Mouse (Mus musculus): ENCODE data around the gene Relt. TPM values are rescaled to one million over a fixed set of nuclear protein-coding genes. Genes with fewer than 3 reads are reported as not detected.
A peak's percentile ranks its signal among the peaks of the same experiment; 100 is the strongest.

Gene Relt
- polyA plus RNA-seq, 1 experiment from 2014 or later, result 2.4 TPM

GRCm38 (mm10) chr7:100893249-100894056 is 30.2 kb upstream of the Relt start:
- WGBS (ENCODE audit: missing documents), result 95% methylated on average over 16 of the region's 20 CpGs
- no peaks in the 10 kb centered on the region for H3K36me3 ChIP-seq (ENCODE audit: inconsistent target)
- no peaks in the 10 kb centered on the region for H3K79me2 ChIP-seq (ENCODE audit: inconsistent target)
- H3K4me3 ChIP-seq (ENCODE audit: inconsistent target), result no peak overlapping the region
- no peak overlapping the region for H3K27ac ChIP-seq

- Histone ChIP-seq H3K4me3 (ENCODE audit: inconsistent target) (no peak overlapping the region), H3K79me2 (ENCODE audit: inconsistent target) (no peaks in the 10 kb centered on the region), H3K27ac (no peak overlapping the region), H3K36me3 (ENCODE audit: inconsistent target) (no peaks in the 10 kb centered on the region)
- 32% methylated on average over 3 of the region's 3 CpGs for WGBS (ENCODE audit: missing documents)
Observed at GRCm38 (mm10) chr7:100886535-100886934, 23.3 kb upstream of the Relt start.

- H3K4me3 ChIP-seq (ENCODE audit: inconsistent target), result no peak overlapping the region
- WGBS (ENCODE audit: missing documents), result 93% methylated on average over 4 of the region's 4 CpGs
- H3K36me3 ChIP-seq (ENCODE audit: inconsistent target), result no peaks in the 10 kb centered on the region
- no peak overlapping the region for H3K27ac ChIP-seq
- no peaks in the 10 kb centered on the region for H3K79me2 ChIP-seq (ENCODE audit: inconsistent target)
Observed at GRCm38 (mm10) chr7:100884460-100884859, 21.2 kb upstream of the Relt start.

GRCm38 (mm10) chr7:100881950-100882349 is 18.7 kb upstream of the Relt start:
- Histone ChIP-seq H3K79me2 (ENCODE audit: inconsistent target) (no peaks in the 10 kb centered on the region), H3K36me3 (ENCODE audit: inconsistent target) (no peaks in the 10 kb centered on the region), H3K4me3 (ENCODE audit: inconsistent target) (no peak overlapping the region), H3K27ac (no peak overlapping the region)
- WGBS (ENCODE audit: missing documents), result 88% methylated on average over 4 of the region's 4 CpGs

GRCm38 (mm10) chr7:100881531-100881930 is 18.3 kb upstream of the Relt start:
- Histone ChIP-seq H3K4me3 (ENCODE audit: inconsistent target) (no peak overlapping the region), H3K79me2 (ENCODE audit: inconsistent target) (no peaks in the 10 kb centered on the region), H3K27ac (no peak overlapping the region), H3K36me3 (ENCODE audit: inconsistent target) (no peaks in the 10 kb centered on the region)
- WGBS (ENCODE audit: missing documents), result 90% methylated on average over 9 of the region's 9 CpGs

- Histone ChIP-seq H3K27ac (no peak overlapping the region), H3K79me2 (ENCODE audit: inconsistent target) (no peaks in the 10 kb centered on the region), H3K36me3 (ENCODE audit: inconsistent target) (no peaks in the 10 kb centered on the region), H3K4me3 (ENCODE audit: inconsistent target) (no peak overlapping the region)
- WGBS (ENCODE audit: missing documents), result 42% methylated on average over 19 of the region's 20 CpGs
Observed at GRCm38 (mm10) chr7:100879595-100879994, 16.3 kb upstream of the Relt start.

- 91% methylated on average over 9 of the region's 9 CpGs for WGBS (ENCODE audit: missing documents)
- H3K27ac ChIP-seq, result no peak overlapping the region
- no peaks in the 10 kb centered on the region for H3K79me2 ChIP-seq (ENCODE audit: inconsistent target)
- H3K4me3 ChIP-seq (ENCODE audit: inconsistent target), result no peak overlapping the region
- H3K36me3 ChIP-seq (ENCODE audit: inconsistent target), result no peaks in the 10 kb centered on the region
Observed at GRCm38 (mm10) chr7:100876771-100877170, 13.5 kb upstream of the Relt start.

- H3K79me2 ChIP-seq (ENCODE audit: inconsistent target), result no peaks in the 10 kb centered on the region
- peak overlapping the region; percentile 31; the same call in 1 of the 2 replicates for H3K27ac ChIP-seq
- 92% methylated on average over 13 of the region's 13 CpGs for WGBS (ENCODE audit: missing documents)
- no peaks in the 10 kb centered on the region for H3K36me3 ChIP-seq (ENCODE audit: inconsistent target)
- no peak overlapping the region for H3K4me3 ChIP-seq (ENCODE audit: inconsistent target)
Observed at GRCm38 (mm10) chr7:100876293-100876692, 13.0 kb upstream of the Relt start.

- no peaks in the 10 kb centered on the region for H3K36me3 ChIP-seq (ENCODE audit: inconsistent target)
- peak overlapping the region; percentile 31; the same call in 1 of the 2 replicates for H3K27ac ChIP-seq
- H3K4me3 ChIP-seq (ENCODE audit: inconsistent target), result no peak overlapping the region
- WGBS (ENCODE audit: missing documents), result 0% methylated on average over 1 of the region's 1 CpGs
- no peaks in the 10 kb centered on the region for H3K79me2 ChIP-seq (ENCODE audit: inconsistent target)
Observed at GRCm38 (mm10) chr7:100875822-100876221, 12.6 kb upstream of the Relt start.

- Histone ChIP-seq H3K36me3 (ENCODE audit: inconsistent target) (no peaks in the 10 kb centered on the region), H3K4me3 (ENCODE audit: inconsistent target) (no peak overlapping the region), H3K27ac (no peak overlapping the region), H3K79me2 (ENCODE audit: inconsistent target) (no peaks in the 10 kb centered on the region)
- 89% methylated on average over 11 of the region's 13 CpGs for WGBS (ENCODE audit: missing documents)
Observed at GRCm38 (mm10) chr7:100873197-100873596, 10.0 kb upstream of the Relt start.

GRCm38 (mm10) chr7:100871892-100872291 is 8.6 kb upstream of the Relt start:
- WGBS (ENCODE audit: missing documents), result 84% methylated on average over 5 of the region's 5 CpGs
- no peak overlapping the region for H3K4me3 ChIP-seq (ENCODE audit: inconsistent target)
- H3K36me3 ChIP-seq (ENCODE audit: inconsistent target), result no peaks in the 10 kb centered on the region
- no peak overlapping the region for H3K27ac ChIP-seq
- no peaks in the 10 kb centered on the region for H3K79me2 ChIP-seq (ENCODE audit: inconsistent target)

- H3K79me2 ChIP-seq (ENCODE audit: inconsistent target), result no peaks in the 10 kb centered on the region
- 77% methylated on average over 4 of the region's 4 CpGs for WGBS (ENCODE audit: missing documents)
- H3K36me3 ChIP-seq (ENCODE audit: inconsistent target), result no peaks in the 10 kb centered on the region
- no peak overlapping the region for H3K27ac ChIP-seq
- no peak overlapping the region for H3K4me3 ChIP-seq (ENCODE audit: inconsistent target)
Observed at GRCm38 (mm10) chr7:100871355-100871754, 8.1 kb upstream of the Relt start.

GRCm38 (mm10) chr7:100869877-100870629 is 6.8 kb upstream of the Relt start:
- no peak overlapping the region for H3K4me3 ChIP-seq (ENCODE audit: inconsistent target)
- no peaks in the 10 kb centered on the region for H3K79me2 ChIP-seq (ENCODE audit: inconsistent target)
- no peak overlapping the region for H3K27ac ChIP-seq
- WGBS (ENCODE audit: missing documents), result 84% methylated on average over 8 of the region's 8 CpGs
- no peaks in the 10 kb centered on the region for H3K36me3 ChIP-seq (ENCODE audit: inconsistent target)

GRCm38 (mm10) chr7:100868551-100868950 is 5.3 kb upstream of the Relt start:
- no peaks in the 10 kb centered on the region for H3K36me3 ChIP-seq (ENCODE audit: inconsistent target)
- H3K4me3 ChIP-seq (ENCODE audit: inconsistent target), result no peak overlapping the region
- peak overlapping the region; percentile 85 for H3K27ac ChIP-seq
- H3K79me2 ChIP-seq (ENCODE audit: inconsistent target), result no peaks in the 10 kb centered on the region
- 3% methylated on average over 4 of the region's 4 CpGs for whole genome bisulfite sequencing (ENCODE audit: missing documents)

GRCm38 (mm10) chr7:100867561-100867960 is 4.3 kb upstream of the Relt start:
- Histone ChIP-seq H3K27ac (peak overlapping the region; percentile 85; the same call in 1 of the 2 replicates), H3K4me3 (ENCODE audit: inconsistent target) (no peak overlapping the region), H3K36me3 (ENCODE audit: inconsistent target) (no peaks in the 10 kb centered on the region), H3K79me2 (ENCODE audit: inconsistent target) (no peaks in the 10 kb centered on the region)
- WGBS (ENCODE audit: missing documents), result 76% methylated on average over 2 of the region's 2 CpGs

Data from macrophage (primary cell).